Mouse (Mus musculus): Measurements from ENCODE around the gene Erich2. TPM values are rescaled to one million over a fixed set of nuclear protein-coding genes. Genes with fewer than 3 reads are reported as not detected.
A peak's percentile ranks its signal among the peaks of the same experiment; 100 is the strongest.

Gene Erich2
- polyA plus RNA-seq, 1 experiment from 2014 or later: 6.2 TPM

- H3K4me1 ChIP-seq (ENCODE audit: insufficient read depth): no peaks in the 10 kb centered on the region
- no peak for ATAC-seq (ENCODE audit: insufficient read depth)
- no peak for TF ChIP-seq CTCF (IDR thresholded peaks at IDR 0.05; ENCODE audit: low read depth)
- H3K36me3 ChIP-seq (ENCODE audit: insufficient read depth): no peaks in the 10 kb centered on the region
- no peak within 1 kb of the TSS for H3K4me2 ChIP-seq
- no peak within 1 kb of the TSS for H3K27ac ChIP-seq (ENCODE audit: low read depth)
- WGBS: 32% methylated on average over 4 of the region's 4 CpGs
- no peaks in the 10 kb centered on the region for H3K27me3 ChIP-seq (ENCODE audit: insufficient read depth, low read length)
- H3K9me3 ChIP-seq (ENCODE audit: low read depth, low read length): no peaks in the 10 kb centered on the region
- no peak within 1 kb of the TSS for H3K9ac ChIP-seq
- H3K4me3 ChIP-seq (ENCODE audit: low read depth, low read length): no peak within 1 kb of the TSS
- no peak for DNase-seq
These were observed 44.2 kb downstream of the Erich2 start, which contains the start of gene Gad1 for GRCm38 (mm10) chr2:70552772-70553171. TSS of gene Gad1 (plus strand) at chr2:70553072.

GRCm38 (mm10) chr2:70553826-70554225, 45.2 kb downstream of the Erich2 start:
- DNase-seq: no peak
- WGBS: 77% methylated on average over 3 of the region's 3 CpGs
- peak; percentile 24 for TF ChIP-seq CTCF (IDR thresholded peaks at IDR 0.05; ENCODE audit: low read depth)
- Histone ChIP-seq H3K27me3 (ENCODE audit: insufficient read depth, low read length) (peaks cover 2% of the 10 kb centered on the region), H3K4me1 (ENCODE audit: insufficient read depth) (no peaks in the 10 kb centered on the region), H3K36me3 (ENCODE audit: insufficient read depth) (no peaks in the 10 kb centered on the region), H3K9ac (no peak overlapping the region), H3K4me2 (no peak overlapping the region), H3K9me3 (ENCODE audit: low read depth, low read length) (no peaks in the 10 kb centered on the region), H3K27ac (ENCODE audit: low read depth) (no peak overlapping the region), H3K4me3 (ENCODE audit: low read depth, low read length) (no peak overlapping the region)
- no peak for ATAC-seq (ENCODE audit: insufficient read depth)

- H3K4me3 ChIP-seq (ENCODE audit: low read depth, low read length): no peak overlapping the region
- DNase-seq (peak; percentile 98), ATAC-seq (ENCODE audit: insufficient read depth) (no peak)
- no peak overlapping the region for H3K27ac ChIP-seq (ENCODE audit: low read depth)
- H3K9ac ChIP-seq: no peak overlapping the region
- peak; percentile 92 for TF ChIP-seq CTCF (IDR thresholded peaks at IDR 0.05; ENCODE audit: low read depth)
- H3K27me3 ChIP-seq (ENCODE audit: insufficient read depth, low read length): peaks cover 46% of the 10 kb centered on the region
- peaks cover 1% of the 10 kb centered on the region; the same call in 1 of the 2 replicates for H3K4me1 ChIP-seq (ENCODE audit: insufficient read depth)
- H3K9me3 ChIP-seq (ENCODE audit: low read depth, low read length): no peaks in the 10 kb centered on the region
- H3K36me3 ChIP-seq (ENCODE audit: insufficient read depth): no peaks in the 10 kb centered on the region
- no peak overlapping the region for H3K4me2 ChIP-seq
- 5% methylated on average over 17 of the region's 18 CpGs for WGBS
These were observed 49.7 kb downstream of the Erich2 start for GRCm38 (mm10) chr2:70558112-70558842.

GRCm38 (mm10) chr2:70558843-70559451, 50.3 kb downstream of the Erich2 start:
- H3K9me3 ChIP-seq (ENCODE audit: low read depth, low read length): no peaks in the 10 kb centered on the region
- H3K4me2 ChIP-seq: no peak overlapping the region
- H3K4me3 ChIP-seq (ENCODE audit: low read depth, low read length): no peak overlapping the region
- no peak overlapping the region for H3K27ac ChIP-seq (ENCODE audit: low read depth)
- WGBS: 11% methylated on average over 24 of the region's 24 CpGs
- H3K9ac ChIP-seq: no peak overlapping the region
- TF ChIP-seq CTCF (IDR thresholded peaks at IDR 0.05; ENCODE audit: low read depth): no peak
- no peak for DNase-seq
- no peaks in the 10 kb centered on the region for H3K36me3 ChIP-seq (ENCODE audit: insufficient read depth)
- H3K27me3 ChIP-seq (ENCODE audit: insufficient read depth, low read length): peaks cover 52% of the 10 kb centered on the region
- peaks cover 3% of the 10 kb centered on the region; the same call in 1 of the 2 replicates for H3K4me1 ChIP-seq (ENCODE audit: insufficient read depth)
- no peak for ATAC-seq (ENCODE audit: insufficient read depth)

GRCm38 (mm10) chr2:70559520-70559919, 50.9 kb downstream of the Erich2 start:
- WGBS: 1% methylated on average over 13 of the region's 13 CpGs
- Histone ChIP-seq H3K36me3 (ENCODE audit: insufficient read depth) (no peaks in the 10 kb centered on the region), H3K9ac (no peak overlapping the region), H3K27me3 (ENCODE audit: insufficient read depth, low read length) (peaks cover 58% of the 10 kb centered on the region), H3K4me2 (no peak overlapping the region), H3K9me3 (ENCODE audit: low read depth, low read length) (no peaks in the 10 kb centered on the region), H3K27ac (ENCODE audit: low read depth) (no peak overlapping the region), H3K4me1 (ENCODE audit: insufficient read depth) (peaks cover 3% of the 10 kb centered on the region; the same call in 1 of the 2 replicates), H3K4me3 (ENCODE audit: low read depth, low read length) (no peak overlapping the region)
- ATAC-seq (ENCODE audit: insufficient read depth) (no peak), DNase-seq (peak; percentile 94)
- no peak for TF ChIP-seq CTCF (IDR thresholded peaks at IDR 0.05; ENCODE audit: low read depth)

GRCm38 (mm10) chr2:70561077-70561795, 52.6 kb downstream of the Erich2 start:
- H3K9me3 ChIP-seq (ENCODE audit: low read depth, low read length): no peaks in the 10 kb centered on the region
- no peak overlapping the region for H3K9ac ChIP-seq
- TF ChIP-seq CTCF (IDR thresholded peaks at IDR 0.05; ENCODE audit: low read depth): peak; percentile 73
- H3K27ac ChIP-seq (ENCODE audit: low read depth): no peak overlapping the region
- WGBS: 1% methylated on average over 29 of the region's 29 CpGs
- peaks cover 75% of the 10 kb centered on the region for H3K27me3 ChIP-seq (ENCODE audit: insufficient read depth, low read length)
- H3K4me3 ChIP-seq (ENCODE audit: low read depth, low read length): no peak overlapping the region; the same call in 1 of the 2 replicates
- H3K4me1 ChIP-seq (ENCODE audit: insufficient read depth): peaks cover 5% of the 10 kb centered on the region
- DNase-seq: peak; percentile 86
- no peaks in the 10 kb centered on the region for H3K36me3 ChIP-seq (ENCODE audit: insufficient read depth)
- no peak overlapping the region for H3K4me2 ChIP-seq
- no peak for ATAC-seq (ENCODE audit: insufficient read depth)

- no peak for TF ChIP-seq CTCF (IDR thresholded peaks at IDR 0.05; ENCODE audit: low read depth)
- Histone ChIP-seq H3K27me3 (ENCODE audit: insufficient read depth, low read length) (peaks cover 83% of the 10 kb centered on the region), H3K9me3 (ENCODE audit: low read depth, low read length) (no peaks in the 10 kb centered on the region), H3K4me2 (peak overlapping the region; percentile 55), H3K36me3 (ENCODE audit: insufficient read depth) (no peaks in the 10 kb centered on the region), H3K27ac (ENCODE audit: low read depth) (no peak overlapping the region), H3K9ac (no peak overlapping the region), H3K4me1 (ENCODE audit: insufficient read depth) (peaks cover 13% of the 10 kb centered on the region), H3K4me3 (ENCODE audit: low read depth, low read length) (peak overlapping the region; percentile 28)
- WGBS: under 1% methylated on average over 42 of the region's 42 CpGs
- DNase-seq: no peak
- no peak for ATAC-seq (ENCODE audit: insufficient read depth)
These were observed 53.4 kb downstream of the Erich2 start for GRCm38 (mm10) chr2:70562011-70562491.
